Mouse (Mus musculus): Measurements from ENCODE around the gene Rcc2. TPM values are rescaled to one million over a fixed set of nuclear protein-coding genes. Genes with fewer than 3 reads are reported as not detected.

The Rcc2 gene
- polyA plus RNA-seq, 1 experiment from 2014 or later = 30.7 TPM

Small RNA genes lying within 50 kb of the gene (microRNA-seq; reads per million reads assigned to microRNA genes)
- gene Gm23045 (not detected), gene Gm25951 (not detected)

Other genes with a start within 250 kb of the Rcc2 start
- 28.6 and 28.8 TPM in 2 replicates for gene Arhgef10l, start 34.5 kb upstream of the Rcc2 start, polyA plus RNA-seq (2015; fragmentation: Nextera tagmentation; extraction: Ambion mirVana)
- not detected in 2 replicates for gene Padi6, start 42.1 kb downstream of the Rcc2 start, polyA plus RNA-seq (2015; fragmentation: Nextera tagmentation; extraction: Ambion mirVana)
- gene Padi4, start 73.7 kb downstream of the Rcc2 start, polyA plus RNA-seq (2015; fragmentation: Nextera tagmentation; extraction: Ambion mirVana) = 0.08 and 0.12 TPM in 2 replicates
- gene Padi3, start 110.1 kb downstream of the Rcc2 start, polyA plus RNA-seq (2015; fragmentation: Nextera tagmentation; extraction: Ambion mirVana) = not detected in 2 replicates
- 0.10 and 0.11 TPM in 2 replicates for gene Padi1, start 145.2 kb downstream of the Rcc2 start, polyA plus RNA-seq (2015; fragmentation: Nextera tagmentation; extraction: Ambion mirVana)
- gene Padi2, start 205.8 kb downstream of the Rcc2 start, polyA plus RNA-seq (2015; fragmentation: Nextera tagmentation; extraction: Ambion mirVana) = 4.4 and 6.0 TPM in 2 replicates